Mouse (Mus musculus) retina, adult 2 months (tissue): ENCODE measurements around the gene Cnfn.
A peak's percentile ranks its signal among the peaks of the same experiment; 100 is the strongest.
"Not testable (repeated sequence)": the region's sequence is repeated elsewhere in the genome, so short reads cannot be mapped to it uniquely, and the experiment has no call there.

Experiments used
- DNase-seq: peaks from one replicate; pipeline ENCODE4 v3.0.0-alpha.2; 2012; ENCODE audit warnings: low read depth, low spot score

Cnfn gene

GRCm38 (mm10) chr7:25369058-25369749 lies at the start of gene Cnfn:
Cnfn (minus strand) TSS chr7:25369724.
- no peak for DNase-seq

DNA sequence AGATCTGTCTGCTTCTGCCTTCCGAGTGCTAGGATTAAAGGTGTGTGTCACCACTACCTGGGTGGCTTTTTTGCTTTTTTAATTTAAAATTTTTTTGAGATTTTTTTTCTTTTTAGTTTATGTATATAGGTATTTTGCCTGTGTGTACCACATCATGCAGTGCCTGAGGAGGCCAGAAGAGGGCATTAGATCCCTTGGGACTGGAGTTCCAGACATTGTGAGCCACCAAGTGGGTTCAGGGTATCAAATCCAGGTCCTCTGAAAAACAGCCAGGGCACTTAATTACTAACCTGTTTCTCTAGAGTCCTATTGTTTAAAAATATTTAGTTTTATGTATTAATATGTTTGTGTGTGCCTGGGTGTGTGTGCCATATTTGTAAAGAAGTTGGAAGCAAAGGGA lies 48.1 kb upstream of the Cnfn start:
- no peak for DNase-seq

DNA sequence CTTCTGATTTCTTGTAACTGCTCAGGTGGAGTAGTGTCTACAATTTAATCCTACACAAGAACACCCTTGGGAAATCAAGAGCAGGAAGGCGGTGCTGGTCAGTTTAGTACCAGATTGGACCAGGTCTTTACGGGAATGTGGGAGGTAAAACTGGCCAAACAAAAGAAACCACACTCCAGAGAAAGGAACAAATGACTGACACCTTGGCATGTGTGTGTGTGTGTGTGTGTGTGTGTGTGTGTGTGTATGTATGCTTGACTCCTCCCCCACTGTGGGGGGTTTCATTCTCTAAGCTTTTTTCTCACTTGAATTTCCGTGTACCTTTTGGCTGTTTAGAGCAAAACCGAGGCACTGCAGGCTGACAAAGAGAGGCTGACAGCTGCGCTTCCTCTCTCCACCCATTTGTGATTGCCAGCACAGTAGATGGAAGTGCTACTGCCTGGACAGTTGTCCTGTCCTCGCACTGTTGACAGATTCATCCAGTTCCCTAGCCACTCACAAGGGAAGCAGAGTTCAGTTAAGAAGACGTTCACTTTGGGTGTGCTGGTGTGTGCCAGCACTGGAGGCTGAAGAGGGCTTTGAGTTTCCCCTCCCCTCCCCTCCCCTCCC lies 43.4 kb upstream of the Cnfn start, which contains the start of gene Cxcl17:
Gene Cxcl17 (minus strand): TSS at position 54 of the 609 bp plus-strand sequence.
- DNase-seq: no peak

- no peak for DNase-seq
These were observed 42.3 kb upstream of the Cnfn start for GRCm38 (mm10) chr7:25411861-25412260.

GRCm38 (mm10) chr7:25410969-25411615 lies 41.6 kb upstream of the Cnfn start:
- no peak for DNase-seq

DNA sequence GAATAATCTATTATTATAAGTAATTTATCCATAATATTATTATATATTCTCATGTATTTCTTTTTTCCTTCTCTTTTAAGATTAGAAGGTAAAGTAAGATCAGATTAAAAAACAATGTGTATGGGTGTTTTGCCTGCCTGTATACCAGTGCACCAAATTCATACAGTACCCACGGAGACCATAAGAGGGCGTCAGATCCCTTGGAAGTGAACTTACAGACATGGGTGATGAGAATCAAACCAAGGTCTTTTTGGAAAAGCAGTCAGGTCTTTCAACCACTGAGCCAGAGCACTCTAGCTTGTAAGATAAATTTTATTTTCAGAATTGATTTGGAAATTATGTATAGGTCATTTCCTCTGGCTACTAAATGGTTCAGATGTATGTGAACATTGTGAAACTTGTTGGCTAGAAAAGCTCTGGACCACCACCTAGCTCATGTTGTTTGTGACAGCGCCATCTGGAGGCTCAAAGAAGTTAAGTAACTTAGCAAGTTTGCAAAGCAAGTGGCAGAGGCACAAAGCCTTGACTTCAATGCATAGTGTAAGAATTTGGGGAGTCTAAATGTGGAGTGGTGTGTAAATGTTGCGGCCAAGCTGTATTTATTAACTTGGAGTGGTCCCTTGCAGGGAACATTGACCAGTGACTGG lies 39.7 kb upstream of the Cnfn start:
- DNase-seq: no peak

DNA sequence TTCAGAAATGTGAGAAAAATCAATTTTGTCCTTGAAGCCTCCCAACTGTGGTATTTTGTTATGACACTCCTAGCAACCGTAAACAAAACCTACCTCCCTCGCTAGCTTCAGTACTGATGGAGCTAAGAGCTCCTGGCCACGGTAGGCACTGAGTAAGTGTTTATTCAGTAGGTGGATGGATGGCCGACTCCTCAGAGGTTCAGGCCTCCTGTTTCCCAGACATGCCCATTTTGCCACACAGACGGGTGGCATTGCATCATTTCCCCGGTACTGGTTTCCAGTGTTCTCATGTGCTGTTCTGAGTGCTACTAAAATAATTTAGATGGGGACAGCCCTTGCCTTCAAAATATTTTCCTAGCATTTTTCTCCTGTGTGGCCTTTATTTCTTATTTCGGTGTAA lies 36.9 kb upstream of the Cnfn start:
- DNase-seq: no peak

DNA sequence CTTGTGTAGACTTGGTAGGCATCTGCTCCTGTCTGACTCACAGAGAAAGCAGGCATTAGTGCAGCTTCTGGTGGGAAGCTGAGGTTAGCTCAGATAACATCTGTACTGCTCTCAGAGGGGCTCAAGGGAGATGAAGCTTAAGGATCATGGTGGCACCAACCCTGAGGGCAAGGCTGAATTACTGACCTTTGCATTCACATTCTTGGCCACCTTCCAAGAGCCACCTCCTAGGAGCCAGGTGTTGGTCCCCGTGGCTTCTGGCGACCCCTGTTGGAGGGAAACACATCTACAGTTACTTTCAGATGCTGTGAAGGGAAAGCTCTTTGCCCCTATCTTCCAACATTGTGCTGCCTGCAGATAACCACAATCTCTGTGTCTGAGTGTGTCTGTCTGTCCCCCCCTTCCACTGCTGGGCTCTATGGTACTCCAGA lies 33.2 kb upstream of the Cnfn start:
- peak; percentile 29 for DNase-seq

DNA sequence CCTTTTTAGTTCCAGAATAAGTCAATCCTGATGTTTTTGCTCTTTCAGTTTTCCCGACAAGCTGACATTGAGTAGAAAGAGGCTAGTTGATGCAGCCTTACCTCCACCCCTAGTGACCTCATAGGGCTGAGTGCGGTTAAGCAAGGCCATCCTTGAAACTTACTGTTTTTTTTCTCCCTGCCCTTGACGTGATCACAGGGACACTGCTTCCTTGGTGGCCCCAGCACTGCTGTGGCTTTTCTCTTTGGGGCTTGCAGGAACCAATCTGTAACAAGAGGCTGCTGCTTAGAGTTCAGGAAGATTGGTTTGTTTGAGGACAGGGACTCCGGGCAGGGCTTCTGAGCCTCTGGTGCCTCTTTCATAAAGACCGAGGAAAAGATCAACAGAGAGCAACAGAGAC lies 32.5 kb upstream of the Cnfn start:
- no peak for DNase-seq

- DNase-seq: no peak
These were observed 32.0 kb upstream of the Cnfn start for GRCm38 (mm10) chr7:25401551-25401950.

DNA sequence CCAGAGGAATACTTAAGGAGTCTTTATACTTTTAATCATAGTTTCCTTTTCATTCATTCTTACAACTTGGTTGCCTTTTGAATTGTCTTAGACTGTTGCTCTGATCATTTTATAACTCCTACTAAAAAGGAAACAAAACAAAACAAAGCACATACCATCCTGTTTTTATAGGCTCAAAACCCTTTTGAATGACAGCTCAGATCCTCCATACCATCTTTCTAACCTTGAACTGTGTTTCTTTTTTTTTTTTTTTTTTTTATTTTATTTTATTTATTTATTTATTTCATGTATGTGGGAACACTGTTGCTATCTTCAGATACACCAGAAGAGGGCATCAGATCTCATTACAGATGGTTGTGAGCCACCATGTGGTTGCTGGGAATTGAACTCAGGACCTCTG lies 29.5 kb upstream of the Cnfn start:
- DNase-seq: not testable (repeated sequence)

DNA sequence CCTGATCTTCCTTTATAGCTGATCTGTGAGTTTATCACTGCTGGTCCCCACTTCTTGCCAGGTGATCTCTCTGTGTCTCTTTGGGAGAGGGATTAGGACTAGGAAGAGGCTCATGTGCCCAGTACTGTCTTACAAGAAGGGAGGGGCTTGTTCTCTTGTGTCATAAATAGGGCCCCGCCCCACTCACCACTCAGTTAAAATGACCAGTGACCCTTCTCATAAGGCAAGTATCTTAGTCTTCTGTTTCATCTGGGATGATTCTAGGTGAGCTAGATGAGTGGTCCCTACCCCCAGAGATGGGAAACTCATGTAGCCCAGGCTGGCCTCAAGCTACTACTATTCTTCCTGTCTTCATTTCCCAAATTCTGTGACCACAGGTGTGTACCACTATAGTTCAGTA lies 29.1 kb upstream of the Cnfn start, which contains the start of gene Lipe:
Gene Lipe (minus strand): TSS at position 101 of the 400 bp plus-strand sequence.
- no peak for DNase-seq

- DNase-seq: no peak
These were observed 27.1 kb upstream of the Cnfn start for GRCm38 (mm10) chr7:25396621-25397020.

DNA sequence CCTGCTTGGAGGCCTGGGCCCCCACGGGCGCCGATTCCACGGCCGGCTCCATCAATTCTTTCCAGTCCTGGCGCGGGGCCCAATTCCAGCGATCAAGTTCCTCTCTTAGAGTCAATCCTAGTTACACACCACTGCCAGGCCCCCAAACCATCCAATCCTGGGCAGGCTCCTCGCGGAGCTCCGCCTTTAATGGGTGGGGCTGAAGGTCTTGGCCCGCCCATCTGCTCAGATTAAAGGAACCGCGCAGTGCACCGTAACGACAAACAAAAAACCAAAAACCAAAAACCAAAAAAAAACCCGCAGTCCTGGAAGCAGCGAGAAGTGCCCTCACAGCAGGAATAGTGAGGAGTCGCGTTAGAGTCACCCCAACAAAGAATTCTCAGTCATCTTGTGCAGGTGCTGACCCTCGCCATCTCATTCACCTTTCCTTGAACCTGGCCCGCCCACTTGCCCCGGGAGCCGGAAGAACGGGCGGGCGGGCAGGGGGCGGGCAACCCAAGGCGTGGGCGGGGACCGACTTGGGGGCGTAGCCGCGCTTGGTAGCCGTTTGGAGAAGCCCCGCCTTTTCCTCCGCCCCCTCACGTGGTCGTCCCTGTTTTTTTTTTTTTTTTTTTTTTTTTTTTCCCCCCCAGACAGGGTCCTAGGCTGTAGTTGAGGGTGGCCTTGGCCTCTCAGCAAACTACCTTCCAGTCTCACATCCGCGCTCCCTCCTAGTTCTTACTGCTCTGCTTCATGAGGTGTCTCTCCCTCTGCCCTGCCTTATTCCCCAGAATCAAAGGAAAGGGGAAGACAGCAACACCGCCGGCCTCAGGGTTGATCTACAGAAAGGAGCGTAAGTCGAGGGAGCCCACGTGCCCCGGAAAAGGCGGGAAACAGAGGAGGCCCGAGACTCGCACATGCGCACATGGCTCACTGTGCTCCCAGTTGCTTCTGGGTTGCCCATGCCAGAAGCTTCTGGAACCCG lies 26.3 kb upstream of the Cnfn start:
- DNase-seq: peak; percentile 85

DNA sequence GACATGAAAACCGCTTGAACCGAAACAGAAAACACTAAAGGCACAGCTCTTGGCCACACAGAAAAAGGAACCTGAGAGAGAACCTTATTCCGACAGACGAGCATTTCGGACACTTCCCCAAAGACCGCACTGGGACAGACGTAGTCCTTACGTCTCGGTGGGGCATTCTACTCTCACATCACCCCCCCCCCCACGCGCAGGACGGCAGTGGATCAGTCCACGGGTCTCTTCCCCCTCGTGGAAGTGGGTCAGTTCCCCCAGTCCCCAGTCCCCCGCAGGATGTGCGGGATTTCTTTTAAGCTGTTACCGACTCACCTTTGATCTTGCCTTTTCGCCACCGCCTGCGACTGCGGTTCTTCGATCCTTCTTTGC lies 25.6 kb upstream of the Cnfn start:
- no peak for DNase-seq

DNA sequence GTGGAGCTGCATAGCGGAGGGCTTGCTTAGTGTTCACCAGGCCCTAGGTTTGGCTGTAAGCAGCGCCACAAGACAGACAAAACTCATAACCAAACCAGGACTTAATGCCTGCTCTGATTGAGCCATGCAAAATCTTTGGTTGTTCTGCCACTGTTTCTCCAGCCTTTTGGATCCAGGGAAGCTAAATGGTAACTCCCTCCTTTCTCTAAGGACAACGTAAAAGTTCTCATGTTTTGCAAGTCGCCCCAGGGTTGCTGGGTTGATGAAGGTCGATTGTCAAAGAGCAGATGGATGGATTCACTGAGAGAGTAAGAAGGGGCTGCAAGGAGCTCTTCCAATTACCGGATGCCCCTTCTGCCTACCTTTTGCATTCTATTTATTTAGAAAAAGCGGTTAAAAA lies 25.2 kb upstream of the Cnfn start:
- DNase-seq: no peak

DNA sequence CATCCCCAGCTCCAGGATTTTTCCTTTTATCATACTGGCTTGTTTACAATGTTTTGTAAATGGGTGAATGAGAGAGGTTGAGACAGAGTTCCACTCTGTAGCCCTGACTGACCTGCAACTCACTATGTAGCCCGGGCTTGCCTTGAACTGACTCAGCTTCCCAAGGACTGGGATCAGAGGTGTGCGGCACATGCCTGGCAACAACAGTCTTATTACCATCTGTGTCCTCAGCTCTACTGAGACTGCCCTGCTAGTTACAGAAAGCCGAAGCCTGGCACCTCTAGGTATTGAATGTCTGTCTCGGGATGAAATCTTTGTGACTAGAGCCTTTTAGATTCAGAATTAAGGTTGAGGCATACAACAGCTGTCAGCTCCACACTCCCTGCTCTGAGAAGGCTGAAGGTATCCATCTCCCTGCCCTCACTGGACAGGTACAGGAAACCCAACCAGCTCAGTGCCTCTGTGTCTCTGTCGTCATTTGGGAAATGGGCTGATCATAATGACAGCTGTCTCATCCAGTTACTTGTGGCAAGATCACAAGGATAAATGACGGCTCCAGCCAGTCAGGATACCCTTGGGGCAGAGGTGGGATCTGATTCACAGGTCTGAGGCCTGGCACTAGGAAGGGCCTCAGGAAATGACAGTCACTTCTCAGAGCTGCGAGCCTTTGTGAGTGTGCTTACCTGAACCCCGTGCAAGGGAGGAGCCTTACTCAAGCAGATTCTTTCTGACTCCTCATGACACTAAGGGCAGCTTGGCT lies 24.1 kb upstream of the Cnfn start:
- no peak for DNase-seq

GRCm38 (mm10) chr7:25392851-25393250 lies 23.3 kb upstream of the Cnfn start:
- DNase-seq: no peak

- no peak for DNase-seq
These were observed 22.4 kb upstream of the Cnfn start for GRCm38 (mm10) chr7:25391856-25392453.

GRCm38 (mm10) chr7:25390986-25391385 lies 21.5 kb upstream of the Cnfn start:
- no peak for DNase-seq
